7 mouse cellular contexts compared by ENCODE assay signal in the genomic region with DNA sequence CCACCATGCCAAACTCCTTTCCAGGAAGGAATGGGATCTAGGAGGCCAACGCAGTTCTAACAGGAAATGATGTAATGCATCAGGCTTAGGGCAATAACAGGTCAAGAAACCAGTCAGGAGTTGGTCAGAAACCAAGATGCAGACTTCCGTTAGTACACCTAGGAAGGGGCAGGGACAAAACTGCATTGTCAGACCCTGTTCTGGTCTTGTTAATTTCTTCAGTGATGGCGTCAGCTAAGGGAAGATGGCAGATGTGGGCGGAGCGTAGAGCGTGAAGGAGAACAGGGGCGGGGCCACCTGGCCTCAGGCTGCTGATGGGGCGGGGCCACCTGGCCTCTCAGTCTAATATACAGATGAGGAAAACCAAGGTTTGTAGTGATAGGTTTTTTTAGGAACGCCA. TPM values are rescaled to one million over a fixed set of nuclear protein-coding genes. Genes with fewer than 3 reads are reported as not detected.
DNase-seq lines count a peak whose midpoint lies in the region; ATAC-seq and TF ChIP-seq lines count a peak whose summit lies in the region.

No protein-coding gene starts in this region.

- H3K4me3 ChIP-seq in CH12.LX (replicated peaks in 1 of 3; ENCODE audit: low read depth in 2 of 3, low read length in 2 of 3, poor library complexity in 1 of 3): no peak overlapping the region
- H3K4me3 ChIP-seq in heart, embryonic 12.5 days: no peak overlapping the region
- 0 out of 2 replicates have a peak overlapping the region, but pooled peaks have one; percentile 6 for H3K4me3 ChIP-seq in limb, embryonic 12.5 days (replicated peaks)
- H3K4me3 ChIP-seq in neural tube, embryonic 13.5 days: no peak overlapping the region

- peak; percentile 34 for DNase-seq in CH12.LX (ENCODE audit: extremely low read depth)
- DNase-seq in WW6 (ENCODE audit: low read depth, low spot score): peak; percentile 70
- no peak for DNase-seq in urinary bladder, postnatal 10 days (ENCODE audit: low spot score)
- DNase-seq in Muller cell, postnatal 12 days (ENCODE audit: inconsistent ontology term): no peak

- TF ChIP-seq CTCF in CH12.LX (conservative IDR thresholded peaks at IDR 0.05 in 1 of 2, IDR thresholded peaks at IDR 0.05 in 1 of 2; ENCODE audit: low read depth in 2 of 2, low read length in 2 of 2): no peak

- TF ChIP-seq POLR2A in CH12.LX (IDR thresholded peaks at IDR 0.05; ENCODE audit: low read depth, low read length): no peak

- H3K9ac ChIP-seq in CH12.LX (ENCODE audit: insufficient read depth, low read depth): no peak overlapping the region
- H3K9ac ChIP-seq in heart, embryonic 12.5 days: no peak overlapping the region
- no peak overlapping the region for H3K9ac ChIP-seq in limb, embryonic 12.5 days (replicated peaks)
- no peak overlapping the region for H3K9ac ChIP-seq in neural tube, embryonic 13.5 days

- 62% methylated on average over 9 of the region's 9 CpGs for WGBS in heart, embryonic 12.5 days
- WGBS in limb, embryonic 12.5 days: 61% methylated on average over 9 of the region's 9 CpGs
- 80% methylated on average over 9 of the region's 9 CpGs for WGBS in neural tube, embryonic 13.5 days

- no peaks in the 10 kb centered on the region for H3K27me3 ChIP-seq in CH12.LX (replicated peaks)
- H3K27me3 ChIP-seq in heart, embryonic 12.5 days (replicated peaks): no peaks in the 10 kb centered on the region
- no peaks in the 10 kb centered on the region for H3K27me3 ChIP-seq in limb, embryonic 12.5 days
- no peaks in the 10 kb centered on the region for H3K27me3 ChIP-seq in neural tube, embryonic 13.5 days

- no peak for ATAC-seq in heart, embryonic 12.5 days (ENCODE audit: insufficient number of reproducible peaks, low FRiP score)
- peak; percentile 1 for ATAC-seq in limb, embryonic 12.5 days (ENCODE audit: insufficient number of reproducible peaks, insufficient read depth, low FRiP score, low TSS enrichment, low read depth)
- ATAC-seq in neural tube, embryonic 13.5 days (ENCODE audit: low read depth): no peak

- no peak overlapping the region for H3K27ac ChIP-seq in CH12.LX (ENCODE audit: insufficient read depth, low read depth)
- peak overlapping the region; percentile 89 for H3K27ac ChIP-seq in heart, embryonic 12.5 days (ENCODE audit: poor library complexity, severe bottlenecking)
- peak overlapping the region; percentile 95 for H3K27ac ChIP-seq in limb, embryonic 12.5 days
- H3K27ac ChIP-seq in neural tube, embryonic 13.5 days (replicated peaks): peak overlapping the region; percentile 86

- no peaks in the 10 kb centered on the region for H3K9me3 ChIP-seq in CH12.LX (replicated peaks; ENCODE audit: low read length)
- no peaks in the 10 kb centered on the region for H3K9me3 ChIP-seq in heart, embryonic 12.5 days (replicated peaks)
- H3K9me3 ChIP-seq in limb, embryonic 12.5 days: no peaks in the 10 kb centered on the region
- H3K9me3 ChIP-seq in neural tube, embryonic 13.5 days: no peaks in the 10 kb centered on the region

- in situ Hi-C loops in CH12.LX (cut with MboI; ENCODE audit: low pct_ligation_motif_present, low pct_unique_long_range_greater_than_20kb, low sequenced_read_pairs): loop anchor here (5.0 kb wide), 1 partner anchor 46 kb away; no protein-coding TSS in a partner anchor

- H3K4me1 ChIP-seq in CH12.LX (ENCODE audit: control insufficient read depth in 1 of 2, insufficient read depth in 2 of 2): peaks cover 8 to 19% of the 10 kb centered on the region in 2 experiments
- H3K4me1 ChIP-seq in heart, embryonic 12.5 days (replicated peaks): peaks cover 29% of the 10 kb centered on the region
- peaks cover 41% of the 10 kb centered on the region for H3K4me1 ChIP-seq in limb, embryonic 12.5 days (replicated peaks)
- peaks cover 19% of the 10 kb centered on the region for H3K4me1 ChIP-seq in neural tube, embryonic 13.5 days (replicated peaks)

- H3K79me2 ChIP-seq in CH12.LX (replicated peaks; ENCODE audit: control insufficient read depth, extremely low read depth, insufficient read depth, poor library complexity, severe bottlenecking): no peaks in the 10 kb centered on the region

- TF ChIP-seq EP300 in CH12.LX (IDR thresholded peaks at IDR 0.05; ENCODE audit: low read length): no peak

- peaks cover 0 to 39% of the 10 kb centered on the region in 2 experiments for H3K36me3 ChIP-seq in CH12.LX (replicated peaks in 1 of 2; ENCODE audit: control insufficient read depth in 1 of 2, insufficient read depth in 1 of 2, low read length in 1 of 2)
- peaks cover 46% of the 10 kb centered on the region for H3K36me3 ChIP-seq in heart, embryonic 12.5 days
- peaks cover 51% of the 10 kb centered on the region for H3K36me3 ChIP-seq in limb, embryonic 12.5 days
- H3K36me3 ChIP-seq in neural tube, embryonic 13.5 days: peaks cover 51% of the 10 kb centered on the region

- no peak overlapping the region for H3K4me2 ChIP-seq in CH12.LX (ENCODE audit: insufficient read depth, low read depth, poor library complexity, severe bottlenecking)
- peak overlapping the region; percentile 44 for H3K4me2 ChIP-seq in heart, embryonic 12.5 days
- peak overlapping the region; percentile 42 for H3K4me2 ChIP-seq in limb, embryonic 12.5 days
- peak overlapping the region; percentile 42 for H3K4me2 ChIP-seq in neural tube, embryonic 13.5 days

- TF ChIP-seq RAD21 in CH12.LX (IDR thresholded peaks at IDR 0.05; ENCODE audit: low read depth, low read length): no peak

- dilution Hi-C loops in CH12.LX (cut with MboI; ENCODE audit: extremely low pct_ligation_motif_present, extremely low pct_unique_long_range_greater_than_20kb, low sequenced_read_pairs): no loop called here

TF ChIP-seq in CH12.LX, 34 proteins besides CTCF, POLR2A, EP300 and RAD21:
- TF ChIP-seq JUN (IDR thresholded peaks at IDR 0.05; ENCODE audit: insufficient read depth, low read depth, low read length) (no peak), CHD2 (IDR thresholded peaks at IDR 0.05; ENCODE audit: low read length) (no peak), MAX (IDR thresholded peaks at IDR 0.05; ENCODE audit: low read length) (no peak), ZNF384 (IDR thresholded peaks at IDR 0.05; ENCODE audit: low read depth, low read length) (no peak), POLR2AphosphoS2 (IDR thresholded peaks at IDR 0.05; ENCODE audit: low read depth, low read length) (no peak), TBP (conservative IDR thresholded peaks at IDR 0.05; ENCODE audit: low read depth, low read length) (no peak), UBTF (IDR thresholded peaks at IDR 0.05; ENCODE audit: low read depth, low read length) (no peak), MAFK (IDR thresholded peaks at IDR 0.05; ENCODE audit: insufficient replicate concordance, low read length) (no peak), IRF4 (IDR thresholded peaks at IDR 0.05; ENCODE audit: low read depth, low read length) (no peak), SIN3A (IDR thresholded peaks at IDR 0.05; ENCODE audit: low read length) (no peak), PAX5 (IDR thresholded peaks at IDR 0.05; ENCODE audit: low read length) (no peak), ETS1 (conservative IDR thresholded peaks at IDR 0.05; ENCODE audit: low read depth, low read length) (no peak), ZKSCAN1 (IDR thresholded peaks at IDR 0.05; ENCODE audit: borderline replicate concordance, low read depth, low read length) (no peak), USF2 (conservative IDR thresholded peaks at IDR 0.05; ENCODE audit: low read depth, low read length) (no peak), KAT2A (IDR thresholded peaks at IDR 0.05; ENCODE audit: insufficient replicate concordance, low read length) (no peak), JUND (conservative IDR thresholded peaks at IDR 0.05; ENCODE audit: low read depth, low read length) (no peak), BHLHE40 (IDR thresholded peaks at IDR 0.05; ENCODE audit: low read depth, low read length) (no peak)

RNA-seq across cellular contexts. Expression of gene Tmbim6, which starts 28.5 kb away (rescaled TPM):
- total RNA-seq in CH12.LX (2012; rRNA removed) (223 and 268 TPM in 2 replicates), CH12.LX (2014; rRNA removed) (260 and 269 TPM in 2 replicates)
- polyA plus RNA-seq in CH12.LX (2012; ENCODE audit: insufficient read length, low read depth): 313 and 329 TPM in 2 replicates
- 251 and 253 TPM in 2 replicates for polyA plus RNA-seq in heart, embryonic 12.5 days (2016; fragmentation: Nextera tagmentation; extraction: Ambion mirVana)
- polyA plus RNA-seq in limb, embryonic 12.5 days (2016; fragmentation: Nextera tagmentation; extraction: Ambion mirVana): 240 and 252 TPM in 2 replicates
- polyA plus RNA-seq in neural tube, embryonic 13.5 days (2015; fragmentation: Nextera tagmentation; extraction: Ambion mirVana): 254 and 261 TPM in 2 replicates

RNA-seq across cellular contexts. Expression of gene Nckap5l, which starts 36.4 kb away (rescaled TPM):
- total RNA-seq in CH12.LX (2012; rRNA removed) (0.88 and 0.89 TPM in 2 replicates), CH12.LX (2014; rRNA removed) (0.45 and 0.75 TPM in 2 replicates)
- polyA plus RNA-seq in CH12.LX (2012; ENCODE audit: insufficient read length, low read depth): 6.6 and 6.8 TPM in 2 replicates
- polyA plus RNA-seq in heart, embryonic 12.5 days (2016; fragmentation: Nextera tagmentation; extraction: Ambion mirVana): 11.4 and 12.0 TPM in 2 replicates
- 13.6 and 14.6 TPM in 2 replicates for polyA plus RNA-seq in limb, embryonic 12.5 days (2016; fragmentation: Nextera tagmentation; extraction: Ambion mirVana)
- 14.5 and 18.3 TPM in 2 replicates for polyA plus RNA-seq in neural tube, embryonic 13.5 days (2015; fragmentation: Nextera tagmentation; extraction: Ambion mirVana)

RNA-seq across cellular contexts. Expression of gene Fmnl3, which starts 50.9 kb away (rescaled TPM):
- total RNA-seq in CH12.LX (2012; rRNA removed): 28.6 and 28.8 TPM in 2 replicates
- 23.5 and 24.2 TPM in 2 replicates for total RNA-seq in CH12.LX (2014; rRNA removed)
- 49.3 and 50.6 TPM in 2 replicates for polyA plus RNA-seq in CH12.LX (2012; ENCODE audit: insufficient read length, low read depth)
- polyA plus RNA-seq in heart, embryonic 12.5 days (2016; fragmentation: Nextera tagmentation; extraction: Ambion mirVana): 17.2 and 21.0 TPM in 2 replicates
- 33.6 and 40.6 TPM in 2 replicates for polyA plus RNA-seq in limb, embryonic 12.5 days (2016; fragmentation: Nextera tagmentation; extraction: Ambion mirVana)
- 9.3 and 11.7 TPM in 2 replicates for polyA plus RNA-seq in neural tube, embryonic 13.5 days (2015; fragmentation: Nextera tagmentation; extraction: Ambion mirVana)

RNA-seq across cellular contexts. Expression of gene Bcdin3d, which starts 53.4 kb away (rescaled TPM):
- total RNA-seq in CH12.LX (2012; rRNA removed) (13.4 and 14.2 TPM in 2 replicates), CH12.LX (2014; rRNA removed) (13.8 and 15.3 TPM in 2 replicates)
- 13.8 and 16.1 TPM in 2 replicates for polyA plus RNA-seq in CH12.LX (2012; ENCODE audit: insufficient read length, low read depth)
- polyA plus RNA-seq in heart, embryonic 12.5 days (2016; fragmentation: Nextera tagmentation; extraction: Ambion mirVana): 11.3 and 12.2 TPM in 2 replicates
- 18.6 and 20.2 TPM in 2 replicates for polyA plus RNA-seq in limb, embryonic 12.5 days (2016; fragmentation: Nextera tagmentation; extraction: Ambion mirVana)
- polyA plus RNA-seq in neural tube, embryonic 13.5 days (2015; fragmentation: Nextera tagmentation; extraction: Ambion mirVana): 19.6 and 21.4 TPM in 2 replicates

Comparison
In these comparisons a context has a peak if more than half of its experiments do, and no peak if none do; other contexts are left out.
1. DNase-seq: peak in CH12.LX (single experiment) and WW6 (single experiment); none in urinary bladder, postnatal 10 days (single experiment) and Muller cell, postnatal 12 days (single experiment).